Mouse (Mus musculus) heart, postnatal 0 days (tissue): ENCODE measurements around the gene Pmpcb. TPM values are rescaled to one million over a fixed set of nuclear protein-coding genes. Genes with fewer than 3 reads are reported as not detected.

Experiments used
- ATAC-seq: fragments of 200-750 bp; cut with Nextera tagmentation; 2 replicates; pipeline ENCODE4 v1.8.0; 2017; ENCODE audit warnings: low read depth, moderate number of reproducible peaks, moderate library complexity; ENCODE audit not compliant: insufficient read depth
- DNase-seq: peaks from one replicate; pipeline ENCODE4 v3.0.0-alpha.2; 2016; ENCODE audit warnings: low spot score
- H3K27ac ChIP-seq: fragments of 300-500 bp; sonication (generic); 2 replicates; pipeline ENCODE4 v1.5.1; 2014; ENCODE audit warnings: low read depth, mild to moderate bottlenecking
- H3K27me3 ChIP-seq: fragments of 300-500 bp; sonication (generic); 2 replicates; pipeline ENCODE4 v1.6.1; 2014; ENCODE audit warnings: low read length, mixed read lengths; ENCODE audit not compliant: control insufficient read depth, insufficient read depth
- H3K36me3 ChIP-seq: fragments of 300-500 bp; sonication (generic); replicated peaks from 2 replicates; pipeline ENCODE4 v1.6.1; 2014; ENCODE audit warnings: low read length, mixed read lengths; ENCODE audit not compliant: control insufficient read depth, insufficient read depth
- H3K4me1 ChIP-seq: fragments of 300-500 bp; sonication (generic); 2 replicates; pipeline ENCODE4 v1.6.1; 2014; ENCODE audit warnings: antibody characterized with exemption; ENCODE audit not compliant: control insufficient read depth, insufficient read depth
- H3K4me2 ChIP-seq: fragments of 300-500 bp; sonication (generic); 2 replicates; pipeline ENCODE4 v1.6.1; 2014; ENCODE audit warnings: low read depth, mild to moderate bottlenecking, low read length, moderate library complexity
- H3K4me3 ChIP-seq: fragments of 300-500 bp; sonication (generic); 2 replicates; pipeline ENCODE4 v1.5.1; 2014; ENCODE audit warnings: low read depth, low read length
- H3K9ac ChIP-seq: fragments of 300-500 bp; sonication (generic); replicated peaks from 2 replicates; pipeline ENCODE4 v1.6.1; 2014; ENCODE audit warnings: low read depth, low read length, mixed read lengths
- H3K9me3 ChIP-seq: fragments of 300-500 bp; sonication (generic); replicated peaks from 2 replicates; pipeline ENCODE4 v1.6.1; 2016; ENCODE audit warnings: low read length; ENCODE audit not compliant: control insufficient read depth
- CTCF ChIP-seq: IDR thresholded peaks from 2 replicates; pipeline ENCODE4 v1.5.1; 2016; ENCODE audit warnings: antibody characterized with exemption, control low read depth, low read depth
- EP300 ChIP-seq: IDR thresholded peaks from 2 replicates; pipeline ENCODE4 v1.6.1; 2016; ENCODE audit warnings: antibody characterized with exemption, low read depth
- WGBS: fragments of 180-500 bp; shearing (Covaris S2); extraction: QIAGEN DNeasy Blood & Tissue Kit; methylation state at CpG from one replicate; pipeline ENCODE4 v1.1.7; 2014; 5-methylcytosine and 5-hydroxymethylcytosine counted together
- polyA plus RNA-seq: library from polyadenylated mRNA; unstranded; fragments of >200 nt; fragmentation: Nextera tagmentation; extraction: Ambion mirVana; gene quantifications from 2 replicates; pipeline ENCODE4 v1.2.1, GENCODE M21; 2015
- total RNA-seq: library from RNA; depleted of rRNA; stranded (reverse); fragments of >200 nt; gene quantifications from 2 replicates; pipeline ENCODE4 v1.2.3, GENCODE M21; 2014; ENCODE audit warnings: low replicate concordance

The Pmpcb gene
- total and polyA plus RNA-seq, 2 experiments from 2014 or later = 177 to 256 TPM

- DNase-seq (no peak), ATAC-seq (no peak)
- no peak overlapping the region for H3K9ac ChIP-seq
- no peaks in the 10 kb centered on the region for H3K9me3 ChIP-seq
- no peaks in the 10 kb centered on the region for H3K4me1 ChIP-seq
- no peak overlapping the region for H3K27ac ChIP-seq
- TF ChIP-seq EP300 = no peak
- no peak for TF ChIP-seq CTCF
- no peak overlapping the region for H3K4me2 ChIP-seq
- WGBS = 91% methylated on average over 6 of the region's 6 CpGs
- no peaks in the 10 kb centered on the region for H3K27me3 ChIP-seq
- peaks cover 63% of the 10 kb centered on the region for H3K36me3 ChIP-seq
- H3K4me3 ChIP-seq = no peak overlapping the region
Measured at GRCm38 (mm10) chr5:21776491-21776890, 39.5 kb downstream of the Pmpcb start.

GRCm38 (mm10) chr5:21784161-21785052 is 47.5 kb downstream of the Pmpcb start:
- under 1% methylated on average over 51 of the region's 51 CpGs for WGBS
- Histone ChIP-seq H3K36me3 (peaks cover 29% of the 10 kb centered on the region), H3K27ac (peak overlapping the region; percentile 66), H3K27me3 (no peaks in the 10 kb centered on the region), H3K9ac (peak overlapping the region; percentile 75), H3K4me1 (0 out of 2 replicates have a peak, but pooled peaks cover 10% of the 10 kb centered on the region), H3K4me2 (peak overlapping the region; percentile 93), H3K9me3 (no peaks in the 10 kb centered on the region), H3K4me3 (peak overlapping the region; percentile 97)
- DNase-seq (no peak), ATAC-seq (peak; percentile 24)
- no peak for TF ChIP-seq CTCF
- TF ChIP-seq EP300 = no peak

GRCm38 (mm10) chr5:21785053-21785452 is 48.1 kb downstream of the Pmpcb start, which contains the start of the genes Dnajc2 and Psmc2:
Gene Dnajc2, minus strand, starts transcription at chr5:21785251.
Gene Psmc2, plus strand, starts transcription at chr5:21785283.
- Histone ChIP-seq H3K9ac (peak within 1 kb of the TSS; percentile 75), H3K9me3 (no peaks in the 10 kb centered on the region), H3K4me3 (peak within 1 kb of the TSS; percentile 97), H3K27ac (peak within 1 kb of the TSS; percentile 92), H3K36me3 (peaks cover 28% of the 10 kb centered on the region), H3K27me3 (no peaks in the 10 kb centered on the region), H3K4me2 (peak within 1 kb of the TSS; percentile 93), H3K4me1 (0 out of 2 replicates have a peak, but pooled peaks cover 10% of the 10 kb centered on the region)
- 0% methylated on average over 37 of the region's 37 CpGs for WGBS
- no peak for TF ChIP-seq CTCF
- TF ChIP-seq EP300 = 0 out of 2 replicates have a peak, but pooled peaks have one; percentile 40
- DNase-seq (peak; percentile 86), ATAC-seq (peak; percentile 90)

DNA sequence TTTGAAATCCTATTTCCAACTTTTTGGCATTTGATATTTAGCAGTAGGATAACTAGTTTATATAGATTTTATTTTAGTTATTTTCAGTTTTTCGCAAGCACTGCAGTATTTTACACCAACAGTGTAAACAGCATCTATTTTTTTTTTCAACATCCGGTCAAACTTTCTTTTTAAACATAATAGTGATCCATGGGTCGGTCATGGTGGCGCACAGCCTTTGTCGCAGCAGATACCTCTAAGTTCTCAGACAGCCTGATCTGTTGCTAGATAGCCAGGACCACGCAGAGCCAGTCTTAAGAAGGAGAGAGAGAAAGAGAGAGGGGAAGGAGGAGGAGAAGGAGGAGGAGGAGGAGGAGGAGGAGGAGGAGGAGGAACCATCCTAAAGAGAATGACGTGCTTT is 48.8 kb downstream of the Pmpcb start:
- Histone ChIP-seq H3K4me1 (0 out of 2 replicates have a peak, but pooled peaks cover 10% of the 10 kb centered on the region), H3K4me3 (no peak overlapping the region), H3K36me3 (peaks cover 27% of the 10 kb centered on the region), H3K9ac (no peak overlapping the region), H3K4me2 (peak overlapping the region; percentile 93), H3K9me3 (no peaks in the 10 kb centered on the region), H3K27ac (peak overlapping the region; percentile 92), H3K27me3 (no peaks in the 10 kb centered on the region)
- DNase-seq (no peak), ATAC-seq (no peak)
- TF ChIP-seq CTCF (no peak), EP300 (no peak)
- 78% methylated on average over 7 of the region's 7 CpGs for WGBS

DNA sequence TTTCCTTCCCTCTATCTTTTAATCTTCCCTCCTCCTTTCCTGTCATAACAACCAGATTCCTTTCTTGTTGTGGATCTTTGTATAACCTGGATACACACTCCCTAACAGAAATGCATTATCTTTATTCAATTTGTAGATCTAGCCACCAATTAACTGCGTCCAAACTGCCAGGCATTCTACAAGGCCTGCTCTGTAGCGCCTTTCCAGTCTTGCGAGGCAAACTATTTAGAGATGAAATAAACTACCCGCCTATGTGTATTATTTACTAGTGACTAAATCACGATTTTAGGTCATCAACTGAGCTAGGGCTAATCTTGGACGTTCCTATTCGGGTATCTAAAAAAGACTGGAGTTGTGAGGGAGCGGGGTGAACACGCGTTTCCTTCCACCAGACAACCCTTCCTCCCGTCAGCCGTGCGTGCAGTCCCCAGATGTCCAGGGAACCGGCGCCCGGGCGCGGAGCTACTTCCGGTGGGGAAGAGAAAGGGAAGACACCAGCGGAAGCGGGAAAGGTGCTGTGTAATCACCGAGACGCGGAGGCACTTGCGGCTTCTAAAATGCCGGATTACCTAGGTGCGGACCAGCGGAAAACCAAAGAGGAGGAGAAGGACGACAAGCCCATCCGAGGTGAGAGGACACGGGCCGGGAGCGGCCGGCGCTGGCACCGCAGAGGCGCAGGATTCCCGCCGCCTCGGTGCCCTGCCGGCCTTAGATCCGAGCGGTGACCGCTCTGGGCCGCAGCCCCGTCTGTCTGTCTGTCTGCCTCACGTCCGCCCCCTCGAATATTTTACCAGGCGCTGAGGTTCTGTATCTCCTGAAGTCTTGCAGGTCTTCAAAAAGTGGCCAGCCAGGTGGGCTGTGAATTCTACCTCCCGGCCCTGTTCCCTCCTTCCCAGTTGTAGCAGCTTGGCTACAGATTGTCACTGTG is 49.6 kb downstream of the Pmpcb start:
- Histone ChIP-seq H3K9ac (peak overlapping the region; percentile 96), H3K4me3 (peak overlapping the region; percentile 92), H3K9me3 (no peaks in the 10 kb centered on the region), H3K4me1 (0 out of 2 replicates have a peak, but pooled peaks cover 10% of the 10 kb centered on the region), H3K4me2 (peak overlapping the region; percentile 93), H3K27ac (peak overlapping the region; percentile 92), H3K36me3 (peaks cover 25% of the 10 kb centered on the region), H3K27me3 (no peaks in the 10 kb centered on the region)
- 2% methylated on average over 46 of the region's 51 CpGs for WGBS
- DNase-seq = peak; percentile 88
- TF ChIP-seq EP300 (0 out of 2 replicates have a peak, but pooled peaks have one; percentile 54), CTCF (no peak)
- peak; percentile 89 for ATAC-seq
